Mouse (Mus musculus): ENCODE results near the gene Fam19a1.

DNA sequence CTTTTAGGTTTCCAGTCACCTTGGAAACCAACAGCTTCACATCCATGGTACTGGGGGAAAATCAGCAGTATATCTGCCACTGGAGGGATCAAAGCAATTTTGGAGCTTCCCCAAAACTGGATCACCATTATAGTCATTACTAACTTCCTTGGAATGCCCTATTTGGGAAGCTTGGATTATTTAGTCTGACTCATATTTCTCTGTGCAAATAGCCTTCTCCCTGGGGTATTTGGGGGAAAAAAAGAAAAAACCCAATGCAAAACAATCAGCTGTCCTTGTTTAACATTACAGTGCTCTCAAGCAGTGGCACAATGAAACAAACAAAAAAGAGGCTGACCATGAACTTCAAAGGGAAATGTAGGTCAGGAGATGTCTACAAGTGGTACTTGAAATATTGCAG, 155.8 kb downstream of the Fam19a1 start:
- TF ChIP-seq EP300 (IDR thresholded peaks at IDR 0.05; ENCODE audit: low read depth) (no peak), CTCF (IDR thresholded peaks at IDR 0.05; ENCODE audit: low read depth) (no peak)
